Mouse (Mus musculus) liver, postnatal 0 days (tissue): ENCODE measurements around the gene Ptgdr.
"Not testable (repeated sequence)": the region's sequence is repeated elsewhere in the genome, so short reads cannot be mapped to it uniquely, and the experiment has no call there.

Source experiments
- CTCF ChIP-seq: sonication (generic); IDR thresholded peaks from 2 replicates; pipeline ENCODE4 v1.5.1; 2016; ENCODE audit warnings: antibody characterized with exemption, low read depth
- EP300 ChIP-seq: IDR thresholded peaks from 2 replicates; pipeline ENCODE4 v1.6.1; 2016; ENCODE audit warnings: antibody characterized with exemption, low read depth, mild to moderate bottlenecking

- TF ChIP-seq CTCF, EP300: not testable (repeated sequence)
These were observed 26.1 kb downstream of the Ptgdr start for GRCm38 (mm10) chr14:44833096-44833495.
